Mouse (Mus musculus): Measurements from ENCODE around the gene Itpr1. TPM values are rescaled to one million over a fixed set of nuclear protein-coding genes. Genes with fewer than 3 reads are reported as not detected.

Itpr1 gene
- polyA plus RNA-seq (2014; fragmentation: Nextera tagmentation; extraction: Ambion mirVana): 3.5 and 3.8 TPM in 2 replicates

- Histone ChIP-seq H3K4me1 (ENCODE audit: control insufficient read depth, insufficient read depth, low read length) (0 out of 2 replicates have a peak, but pooled peaks cover 5% of the 10 kb centered on the region), H3K36me3 (ENCODE audit: control insufficient read depth, insufficient read depth, low read length) (no peaks in the 10 kb centered on the region), H3K9ac (replicated peaks; ENCODE audit: low read depth, low read length) (peak within 1 kb of the TSS; percentile 51), H3K27me3 (ENCODE audit: control insufficient read depth, insufficient read depth, low read length) (no peaks in the 10 kb centered on the region), H3K27ac (ENCODE audit: low read depth, low read length) (no peak within 1 kb of the TSS), H3K4me2 (ENCODE audit: low read depth, low read length) (peak within 1 kb of the TSS; percentile 92), H3K4me3 (ENCODE audit: low read depth, low read length) (peak within 1 kb of the TSS; percentile 57), H3K9me3 (ENCODE audit: control insufficient read depth, low read length) (no peaks in the 10 kb centered on the region)
- WGBS: 1% methylated on average over 26 of the region's 27 CpGs
- ATAC-seq (ENCODE audit: low read depth): peak; percentile 100
Observed at GRCm38 (mm10) chr6:108212881-108213295, at the start of gene Itpr1. Itpr1 (plus strand) TSS chr6:108213096.

GRCm38 (mm10) chr6:108164935-108165334 is 48.0 kb upstream of the Itpr1 start:
- H3K4me3 ChIP-seq (ENCODE audit: low read depth, low read length): no peak overlapping the region
- H3K4me1 ChIP-seq (ENCODE audit: control insufficient read depth, insufficient read depth, low read length): no peaks in the 10 kb centered on the region
- no peak overlapping the region for H3K4me2 ChIP-seq (ENCODE audit: low read depth, low read length)
- WGBS: 78% methylated on average over 5 of the region's 5 CpGs
- no peak overlapping the region for H3K9ac ChIP-seq (replicated peaks; ENCODE audit: low read depth, low read length)
- no peaks in the 10 kb centered on the region for H3K27me3 ChIP-seq (ENCODE audit: control insufficient read depth, insufficient read depth, low read length)
- no peak overlapping the region for H3K27ac ChIP-seq (ENCODE audit: low read depth, low read length)
- no peaks in the 10 kb centered on the region for H3K9me3 ChIP-seq (ENCODE audit: control insufficient read depth, low read length)
- no peak for ATAC-seq (ENCODE audit: low read depth)
- no peaks in the 10 kb centered on the region for H3K36me3 ChIP-seq (ENCODE audit: control insufficient read depth, insufficient read depth, low read length)

GRCm38 (mm10) chr6:108165598-108165997 is 47.3 kb upstream of the Itpr1 start:
- H3K9ac ChIP-seq (replicated peaks; ENCODE audit: low read depth, low read length): no peak overlapping the region
- 94% methylated on average over 2 of the region's 2 CpGs for whole genome bisulfite sequencing
- H3K4me1 ChIP-seq (ENCODE audit: control insufficient read depth, insufficient read depth, low read length): no peaks in the 10 kb centered on the region
- ATAC-seq (ENCODE audit: low read depth): no peak
- H3K4me3 ChIP-seq (ENCODE audit: low read depth, low read length): no peak overlapping the region
- no peak overlapping the region for H3K27ac ChIP-seq (ENCODE audit: low read depth, low read length)
- no peaks in the 10 kb centered on the region for H3K27me3 ChIP-seq (ENCODE audit: control insufficient read depth, insufficient read depth, low read length)
- no peaks in the 10 kb centered on the region for H3K9me3 ChIP-seq (ENCODE audit: control insufficient read depth, low read length)
- no peaks in the 10 kb centered on the region for H3K36me3 ChIP-seq (ENCODE audit: control insufficient read depth, insufficient read depth, low read length)
- H3K4me2 ChIP-seq (ENCODE audit: low read depth, low read length): no peak overlapping the region

- Histone ChIP-seq H3K4me1 (ENCODE audit: control insufficient read depth, insufficient read depth, low read length) (no peaks in the 10 kb centered on the region), H3K27ac (ENCODE audit: low read depth, low read length) (no peak overlapping the region), H3K9me3 (ENCODE audit: control insufficient read depth, low read length) (no peaks in the 10 kb centered on the region), H3K4me3 (ENCODE audit: low read depth, low read length) (no peak overlapping the region), H3K4me2 (ENCODE audit: low read depth, low read length) (no peak overlapping the region), H3K36me3 (ENCODE audit: control insufficient read depth, insufficient read depth, low read length) (peaks cover 4% of the 10 kb centered on the region; the same call in 1 of the 2 replicates), H3K27me3 (ENCODE audit: control insufficient read depth, insufficient read depth, low read length) (no peaks in the 10 kb centered on the region), H3K9ac (replicated peaks; ENCODE audit: low read depth, low read length) (no peak overlapping the region)
- no peak for ATAC-seq (ENCODE audit: low read depth)
- WGBS: 85% methylated on average over 7 of the region's 7 CpGs
Observed at GRCm38 (mm10) chr6:108167946-108168680, 44.8 kb upstream of the Itpr1 start.

- no peak overlapping the region for H3K4me2 ChIP-seq (ENCODE audit: low read depth, low read length)
- no peaks in the 10 kb centered on the region for H3K4me1 ChIP-seq (ENCODE audit: control insufficient read depth, insufficient read depth, low read length)
- H3K27me3 ChIP-seq (ENCODE audit: control insufficient read depth, insufficient read depth, low read length): no peaks in the 10 kb centered on the region
- H3K9me3 ChIP-seq (ENCODE audit: control insufficient read depth, low read length): no peaks in the 10 kb centered on the region
- 95% methylated on average over 6 of the region's 6 CpGs for WGBS
- peaks cover 4% of the 10 kb centered on the region; the same call in 1 of the 2 replicates for H3K36me3 ChIP-seq (ENCODE audit: control insufficient read depth, insufficient read depth, low read length)
- no peak overlapping the region for H3K9ac ChIP-seq (replicated peaks; ENCODE audit: low read depth, low read length)
- H3K27ac ChIP-seq (ENCODE audit: low read depth, low read length): no peak overlapping the region
- H3K4me3 ChIP-seq (ENCODE audit: low read depth, low read length): no peak overlapping the region
- ATAC-seq (ENCODE audit: low read depth): no peak
Observed at GRCm38 (mm10) chr6:108168723-108169122, 44.2 kb upstream of the Itpr1 start.

GRCm38 (mm10) chr6:108169466-108169865 is 43.4 kb upstream of the Itpr1 start:
- ATAC-seq (ENCODE audit: low read depth): no peak
- Histone ChIP-seq H3K27me3 (ENCODE audit: control insufficient read depth, insufficient read depth, low read length) (no peaks in the 10 kb centered on the region), H3K27ac (ENCODE audit: low read depth, low read length) (no peak overlapping the region), H3K9me3 (ENCODE audit: control insufficient read depth, low read length) (no peaks in the 10 kb centered on the region), H3K9ac (replicated peaks; ENCODE audit: low read depth, low read length) (no peak overlapping the region), H3K4me2 (ENCODE audit: low read depth, low read length) (no peak overlapping the region), H3K4me1 (ENCODE audit: control insufficient read depth, insufficient read depth, low read length) (no peaks in the 10 kb centered on the region), H3K36me3 (ENCODE audit: control insufficient read depth, insufficient read depth, low read length) (peaks cover 4% of the 10 kb centered on the region; the same call in 1 of the 2 replicates), H3K4me3 (ENCODE audit: low read depth, low read length) (no peak overlapping the region)
- 92% methylated on average over 3 of the region's 3 CpGs for WGBS

GRCm38 (mm10) chr6:108172219-108172618 is 40.7 kb upstream of the Itpr1 start:
- H3K9ac ChIP-seq (replicated peaks; ENCODE audit: low read depth, low read length): no peak overlapping the region
- H3K4me3 ChIP-seq (ENCODE audit: low read depth, low read length): no peak overlapping the region
- H3K27me3 ChIP-seq (ENCODE audit: control insufficient read depth, insufficient read depth, low read length): no peaks in the 10 kb centered on the region
- no peaks in the 10 kb centered on the region for H3K9me3 ChIP-seq (ENCODE audit: control insufficient read depth, low read length)
- H3K4me2 ChIP-seq (ENCODE audit: low read depth, low read length): no peak overlapping the region
- no peaks in the 10 kb centered on the region for H3K4me1 ChIP-seq (ENCODE audit: control insufficient read depth, insufficient read depth, low read length)
- no peak for ATAC-seq (ENCODE audit: low read depth)
- H3K27ac ChIP-seq (ENCODE audit: low read depth, low read length): no peak overlapping the region
- H3K36me3 ChIP-seq (ENCODE audit: control insufficient read depth, insufficient read depth, low read length): peaks cover 10% of the 10 kb centered on the region; the same call in 1 of the 2 replicates
- WGBS: 96% methylated on average over 1 of the region's 1 CpGs

- H3K36me3 ChIP-seq (ENCODE audit: control insufficient read depth, insufficient read depth, low read length): peaks cover 10% of the 10 kb centered on the region; the same call in 1 of the 2 replicates
- WGBS: 100% methylated on average over 3 of the region's 3 CpGs
- no peak overlapping the region for H3K4me2 ChIP-seq (ENCODE audit: low read depth, low read length)
- no peaks in the 10 kb centered on the region for H3K9me3 ChIP-seq (ENCODE audit: control insufficient read depth, low read length)
- no peaks in the 10 kb centered on the region for H3K4me1 ChIP-seq (ENCODE audit: control insufficient read depth, insufficient read depth, low read length)
- no peaks in the 10 kb centered on the region for H3K27me3 ChIP-seq (ENCODE audit: control insufficient read depth, insufficient read depth, low read length)
- H3K4me3 ChIP-seq (ENCODE audit: low read depth, low read length): no peak overlapping the region
- ATAC-seq (ENCODE audit: low read depth): no peak
- H3K27ac ChIP-seq (ENCODE audit: low read depth, low read length): no peak overlapping the region
- no peak overlapping the region for H3K9ac ChIP-seq (replicated peaks; ENCODE audit: low read depth, low read length)
Observed at GRCm38 (mm10) chr6:108174181-108174580, 38.7 kb upstream of the Itpr1 start.

- WGBS: 94% methylated on average over 2 of the region's 2 CpGs
- no peaks in the 10 kb centered on the region for H3K27me3 ChIP-seq (ENCODE audit: control insufficient read depth, insufficient read depth, low read length)
- no peak overlapping the region for H3K27ac ChIP-seq (ENCODE audit: low read depth, low read length)
- no peaks in the 10 kb centered on the region for H3K9me3 ChIP-seq (ENCODE audit: control insufficient read depth, low read length)
- 0 out of 2 replicates have a peak, but pooled peaks cover 5% of the 10 kb centered on the region for H3K36me3 ChIP-seq (ENCODE audit: control insufficient read depth, insufficient read depth, low read length)
- H3K4me2 ChIP-seq (ENCODE audit: low read depth, low read length): no peak overlapping the region
- no peak overlapping the region for H3K4me3 ChIP-seq (ENCODE audit: low read depth, low read length)
- no peaks in the 10 kb centered on the region for H3K4me1 ChIP-seq (ENCODE audit: control insufficient read depth, insufficient read depth, low read length)
- no peak for ATAC-seq (ENCODE audit: low read depth)
- no peak overlapping the region for H3K9ac ChIP-seq (replicated peaks; ENCODE audit: low read depth, low read length)
Observed at GRCm38 (mm10) chr6:108179087-108179486, 33.8 kb upstream of the Itpr1 start.
